Mouse (Mus musculus): ENCODE measurements around the gene Gm40460. TPM values are rescaled to one million over a fixed set of nuclear protein-coding genes. Genes with fewer than 3 reads are reported as not detected.

The Gm40460 gene
- polyA plus RNA-seq (2014; fragmentation: Illumina TruSeq; extraction: RNeasy Lipid Tissue Mini Kit (QIAGEN cat#74804); ENCODE audit: low read depth, low replicate concordance): not detected

GRCm38 (mm10) chr7:142240978-142241377 is at the start of gene Gm40460:
Gene Gm40460 (minus strand): TSS chr7:142241078.

GRCm38 (mm10) chr7:142274263-142274662 is 33.4 kb upstream of the Gm40460 start, which contains the start of gene Gm4559:
Gene Gm4559 (minus strand): TSS chr7:142274363.

GRCm38 (mm10) chr7:142258254-142258653 is 17.4 kb upstream of the Gm40460 start, which contains the start of gene Gm2431:
Gene Gm2431 (minus strand): TSS chr7:142258354.

GRCm38 (mm10) chr7:142229871-142230270 is 11.0 kb downstream of the Gm40460 start, which contains the start of gene Krtap5-5:
Gene Krtap5-5 (minus strand): TSS chr7:142229971.

GRCm38 (mm10) chr7:142211559-142211958 is 29.3 kb downstream of the Gm40460 start, which contains the start of gene Gm7579:
Gene Gm7579 (plus strand): TSS chr7:142211859.

GRCm38 (mm10) chr7:142201064-142201463 is 39.8 kb downstream of the Gm40460 start, which contains the start of gene Krtap5-3:
Gene Krtap5-3 (plus strand): TSS chr7:142201364.

Other genes starting within 250 kb of the Gm40460 start
- 41.4 TPM for gene Mob2, start 180.0 kb downstream of the Gm40460 start, polyA plus RNA-seq (2014; fragmentation: Illumina TruSeq; extraction: RNeasy Lipid Tissue Mini Kit (QIAGEN cat#74804); ENCODE audit: low read depth, low replicate concordance)
- 7.1 TPM for gene Dusp8, start 145.2 kb downstream of the Gm40460 start, polyA plus RNA-seq (2014; fragmentation: Illumina TruSeq; extraction: RNeasy Lipid Tissue Mini Kit (QIAGEN cat#74804); ENCODE audit: low read depth, low replicate concordance)
- not detected for gene Gm45618, start 120.3 kb downstream of the Gm40460 start, polyA plus RNA-seq (2014; fragmentation: Illumina TruSeq; extraction: RNeasy Lipid Tissue Mini Kit (QIAGEN cat#74804); ENCODE audit: low read depth, low replicate concordance)
- gene Gm39115, start 105.0 kb downstream of the Gm40460 start, polyA plus RNA-seq (2014; fragmentation: Illumina TruSeq; extraction: RNeasy Lipid Tissue Mini Kit (QIAGEN cat#74804); ENCODE audit: low read depth, low replicate concordance): not detected
- not detected for gene Gm45337, start 96.5 kb downstream of the Gm40460 start, polyA plus RNA-seq (2014; fragmentation: Illumina TruSeq; extraction: RNeasy Lipid Tissue Mini Kit (QIAGEN cat#74804); ENCODE audit: low read depth, low replicate concordance)
- gene Gm29735, start 84.0 kb downstream of the Gm40460 start, polyA plus RNA-seq (2014; fragmentation: Illumina TruSeq; extraction: RNeasy Lipid Tissue Mini Kit (QIAGEN cat#74804); ENCODE audit: low read depth, low replicate concordance): not detected
- not detected for gene Gm4553, start 75.3 kb downstream of the Gm40460 start, polyA plus RNA-seq (2014; fragmentation: Illumina TruSeq; extraction: RNeasy Lipid Tissue Mini Kit (QIAGEN cat#74804); ENCODE audit: low read depth, low replicate concordance)
- not detected for gene Krtap5-2, start 65.1 kb downstream of the Gm40460 start, polyA plus RNA-seq (2014; fragmentation: Illumina TruSeq; extraction: RNeasy Lipid Tissue Mini Kit (QIAGEN cat#74804); ENCODE audit: low read depth, low replicate concordance)
- not detected for gene Gm10153, start 50.7 kb downstream of the Gm40460 start, polyA plus RNA-seq (2014; fragmentation: Illumina TruSeq; extraction: RNeasy Lipid Tissue Mini Kit (QIAGEN cat#74804); ENCODE audit: low read depth, low replicate concordance)
- gene Krtap5-3, start 39.7 kb downstream of the Gm40460 start, polyA plus RNA-seq (2014; fragmentation: Illumina TruSeq; extraction: RNeasy Lipid Tissue Mini Kit (QIAGEN cat#74804); ENCODE audit: low read depth, low replicate concordance): not detected
- not detected for gene Gm7579, start 29.2 kb downstream of the Gm40460 start, polyA plus RNA-seq (2014; fragmentation: Illumina TruSeq; extraction: RNeasy Lipid Tissue Mini Kit (QIAGEN cat#74804); ENCODE audit: low read depth, low replicate concordance)
- not detected for gene Krtap5-5, start 11.1 kb downstream of the Gm40460 start, polyA plus RNA-seq (2014; fragmentation: Illumina TruSeq; extraction: RNeasy Lipid Tissue Mini Kit (QIAGEN cat#74804); ENCODE audit: low read depth, low replicate concordance)
- gene Gm2431, start 17.3 kb upstream of the Gm40460 start, polyA plus RNA-seq (2014; fragmentation: Illumina TruSeq; extraction: RNeasy Lipid Tissue Mini Kit (QIAGEN cat#74804); ENCODE audit: low read depth, low replicate concordance): not detected
- not detected for gene Gm4559, start 33.3 kb upstream of the Gm40460 start, polyA plus RNA-seq (2014; fragmentation: Illumina TruSeq; extraction: RNeasy Lipid Tissue Mini Kit (QIAGEN cat#74804); ENCODE audit: low read depth, low replicate concordance)
- not detected for gene Krtap5-1, start 56.0 kb upstream of the Gm40460 start, polyA plus RNA-seq (2014; fragmentation: Illumina TruSeq; extraction: RNeasy Lipid Tissue Mini Kit (QIAGEN cat#74804); ENCODE audit: low read depth, low replicate concordance)
- not detected for gene Krtap5-4, start 62.5 kb upstream of the Gm40460 start, polyA plus RNA-seq (2014; fragmentation: Illumina TruSeq; extraction: RNeasy Lipid Tissue Mini Kit (QIAGEN cat#74804); ENCODE audit: low read depth, low replicate concordance)
- gene Ifitm10, start 132.7 kb upstream of the Gm40460 start, polyA plus RNA-seq (2014; fragmentation: Illumina TruSeq; extraction: RNeasy Lipid Tissue Mini Kit (QIAGEN cat#74804); ENCODE audit: low read depth, low replicate concordance): 2.1 TPM
- not detected for gene Gm49369, start 141.6 kb upstream of the Gm40460 start, polyA plus RNA-seq (2014; fragmentation: Illumina TruSeq; extraction: RNeasy Lipid Tissue Mini Kit (QIAGEN cat#74804); ENCODE audit: low read depth, low replicate concordance)
- 780 TPM for gene Ctsd, start 147.0 kb upstream of the Gm40460 start, polyA plus RNA-seq (2014; fragmentation: Illumina TruSeq; extraction: RNeasy Lipid Tissue Mini Kit (QIAGEN cat#74804); ENCODE audit: low read depth, low replicate concordance)
- gene Syt8, start 193.8 kb upstream of the Gm40460 start, polyA plus RNA-seq (2014; fragmentation: Illumina TruSeq; extraction: RNeasy Lipid Tissue Mini Kit (QIAGEN cat#74804); ENCODE audit: low read depth, low replicate concordance): not detected
- 2.1 TPM for gene Tnni2, start 200.7 kb upstream of the Gm40460 start, polyA plus RNA-seq (2014; fragmentation: Illumina TruSeq; extraction: RNeasy Lipid Tissue Mini Kit (QIAGEN cat#74804); ENCODE audit: low read depth, low replicate concordance)
- gene Lsp1, start 219.7 kb upstream of the Gm40460 start, polyA plus RNA-seq (2014; fragmentation: Illumina TruSeq; extraction: RNeasy Lipid Tissue Mini Kit (QIAGEN cat#74804); ENCODE audit: low read depth, low replicate concordance): 77.9 TPM